ENCODE assay signal across 9 mouse cellular contexts in genomic region chr8:121273195-121273594, GRCm38 (mm10).
DNase-seq lines count a peak whose midpoint lies in the region; ATAC-seq lines count a peak whose summit lies in the region.
"Had no signal": no experiment of that assay in that cellular context is flagged by ENCODE, and none has a peak within 500 bp of the region (broad histone marks: within the 10 kb centered on the region; RNA-seq: fewer than 3 reads in every experiment).

No protein-coding gene starts in this region.

- 0 out of 2 replicates have a peak, but pooled peaks cover 3% of the 10 kb centered on the region for H3K4me1 ChIP-seq in embryonic facial prominence, embryonic 15.5 days
- peaks cover 13% of the 10 kb centered on the region for H3K4me1 ChIP-seq in limb, embryonic 15.5 days

- H3K27me3 ChIP-seq in embryonic facial prominence, embryonic 15.5 days = no peaks in the 10 kb centered on the region
- H3K27me3 ChIP-seq in limb, embryonic 15.5 days = 0 out of 2 replicates have a peak, but pooled peaks cover 2% of the 10 kb centered on the region

- no peak; the same call in 1 of the 2 replicates for ATAC-seq in embryonic facial prominence, embryonic 15.5 days (ENCODE audit: insufficient number of reproducible peaks, low FRiP score, low TSS enrichment, low read depth)
- ATAC-seq in limb, embryonic 15.5 days (ENCODE audit: insufficient number of reproducible peaks, low FRiP score, low TSS enrichment, low read depth) = no peak

- DNase-seq in layer of hippocampus, adult 9-11 months = peak; percentile 42
- DNase-seq in layer of hippocampus, adult 9-10 months (ENCODE audit: low spot score) = no peak
- DNase-seq in brain, adult 2 months (ENCODE audit: low read depth, low spot score) = peak; percentile 76
- DNase-seq in urinary bladder, postnatal 10 days (ENCODE audit: low spot score) = no peak
- DNase-seq in urinary bladder, postnatal 25 days (ENCODE audit: low spot score) = no peak
- DNase-seq in urinary bladder, adult 2 months (ENCODE audit: low spot score) = no peak

- no peaks in the 10 kb centered on the region for H3K36me3 ChIP-seq in embryonic facial prominence, embryonic 15.5 days
- H3K36me3 ChIP-seq in limb, embryonic 15.5 days = no peaks in the 10 kb centered on the region

- H3K27ac ChIP-seq in embryonic facial prominence, embryonic 15.5 days (replicated peaks) = no peak overlapping the region
- no peak overlapping the region for H3K27ac ChIP-seq in limb, embryonic 15.5 days
- H3K27ac ChIP-seq: liver, embryonic 14.5 days had no signal

- no peaks in the 10 kb centered on the region for H3K9me3 ChIP-seq in embryonic facial prominence, embryonic 15.5 days (replicated peaks)
- H3K9me3 ChIP-seq in limb, embryonic 15.5 days = no peaks in the 10 kb centered on the region

- 0 out of 2 replicates have a peak overlapping the region, but pooled peaks have one; percentile 13 for H3K4me3 ChIP-seq in embryonic facial prominence, embryonic 15.5 days (replicated peaks)
- peak overlapping the region; percentile 21 for H3K4me3 ChIP-seq in limb, embryonic 15.5 days

- peak overlapping the region; percentile 34 for H3K4me2 ChIP-seq in embryonic facial prominence, embryonic 15.5 days (replicated peaks)
- H3K4me2 ChIP-seq in limb, embryonic 15.5 days = peak overlapping the region; percentile 32

- 51% methylated on average over 14 of the region's 14 CpGs for WGBS in embryonic facial prominence, embryonic 15.5 days
- 49% methylated on average over 14 of the region's 14 CpGs for WGBS in limb, embryonic 15.5 days

- H3K9ac ChIP-seq in embryonic facial prominence, embryonic 15.5 days = no peak overlapping the region
- no peak overlapping the region for H3K9ac ChIP-seq in limb, embryonic 15.5 days
- H3K9ac ChIP-seq: liver, embryonic 14.5 days had no signal

Comparison
In these comparisons a context has a peak if more than half of its experiments do, and no peak if none do; other contexts are left out.
1. DNase-seq: peak in layer of hippocampus, adult 9-11 months (single experiment) and brain, adult 2 months (single experiment); none in layer of hippocampus, adult 9-10 months (single experiment), urinary bladder, postnatal 10 days (single experiment), urinary bladder, postnatal 25 days (single experiment) and urinary bladder, adult 2 months (single experiment).